Mouse (Mus musculus) forebrain, postnatal 0 days (tissue): ENCODE results near the gene Farp1. TPM values are rescaled to one million over a fixed set of nuclear protein-coding genes. Genes with fewer than 3 reads are reported as not detected.

ENCODE experiments used
- ATAC-seq: fragments of 200-750 bp; cut with Nextera tagmentation; 2 replicates; pipeline ENCODE4 v1.8.0; 2017; ENCODE audit warnings: mild to moderate bottlenecking, moderate library complexity
- DNase-seq: peaks from one replicate; pipeline ENCODE4 v3.0.0-alpha.2; 2015
- H3K27ac ChIP-seq: fragments of 300-500 bp; sonication (generic); 2 replicates; pipeline ENCODE4 v1.5.1; 2014; ENCODE audit warnings: low read depth, mild to moderate bottlenecking, antibody characterized with exemption, low read length, moderate library complexity, mixed read lengths
- H3K27me3 ChIP-seq: fragments of 300-500 bp; sonication (generic); 2 replicates; pipeline ENCODE4 v1.6.1; 2014; ENCODE audit warnings: mild to moderate bottlenecking, low read length, mixed read lengths; ENCODE audit not compliant: insufficient read depth
- H3K36me3 ChIP-seq: fragments of 300-500 bp; sonication (generic); 2 replicates; pipeline ENCODE4 v1.6.1; 2014; ENCODE audit warnings: mild to moderate bottlenecking, moderate library complexity; ENCODE audit not compliant: insufficient read depth
- H3K4me1 ChIP-seq: fragments of 300-500 bp; sonication (generic); 2 replicates; pipeline ENCODE4 v1.6.1; 2014; ENCODE audit warnings: antibody characterized with exemption; ENCODE audit not compliant: insufficient read depth
- H3K4me2 ChIP-seq: fragments of 300-500 bp; sonication (generic); 2 replicates; pipeline ENCODE4 v1.6.1; 2014; ENCODE audit warnings: low read depth, mild to moderate bottlenecking, moderate library complexity
- H3K4me3 ChIP-seq: fragments of 300-500 bp; sonication (generic); 2 replicates; pipeline ENCODE4 v1.5.1; 2014; ENCODE audit warnings: low read depth, low read length, mixed read lengths
- H3K9ac ChIP-seq: fragments of 300-500 bp; sonication (generic); 2 replicates; pipeline ENCODE4 v1.6.1; 2014; ENCODE audit warnings: mild to moderate bottlenecking
- H3K9me3 ChIP-seq: fragments of 300-500 bp; sonication (generic); 2 replicates; pipeline ENCODE4 v1.6.1; 2016; ENCODE audit warnings: low read length
- CTCF ChIP-seq: sonication (generic); IDR thresholded peaks from 2 replicates; pipeline ENCODE4 v1.5.1; 2016; ENCODE audit warnings: antibody characterized with exemption, control low read depth, low read depth
- WGBS: fragments of 180-500 bp; shearing (Covaris S2); extraction: QIAGEN DNeasy Blood & Tissue Kit; methylation state at CpG from one replicate; pipeline ENCODE4 v1.1.7; 2014; 5-methylcytosine and 5-hydroxymethylcytosine counted together
- polyA plus RNA-seq: library from polyadenylated mRNA; unstranded; fragments of >200 nt; fragmentation: Nextera tagmentation; extraction: Ambion mirVana; gene quantifications from 2 replicates; pipeline ENCODE4 v1.2.1, GENCODE M21; 2015
- total RNA-seq: library from RNA; depleted of rRNA; stranded (reverse); fragments of >200 nt; gene quantifications from 2 replicates; pipeline ENCODE4 v1.2.3, GENCODE M21; 2014

The Farp1 gene
- total and polyA plus RNA-seq, 2 experiments from 2014 or later: 48.3 to 120 TPM

- Histone ChIP-seq H3K4me2 (no peak overlapping the region), H3K9me3 (no peaks in the 10 kb centered on the region), H3K9ac (no peak overlapping the region), H3K27ac (no peak overlapping the region), H3K36me3 (peaks cover 7% of the 10 kb centered on the region), H3K4me1 (peaks cover 8% of the 10 kb centered on the region; the same call in 1 of the 2 replicates), H3K4me3 (no peak overlapping the region), H3K27me3 (no peaks in the 10 kb centered on the region)
- WGBS: 89% methylated on average over 13 of the region's 13 CpGs
- no peak for DNase-seq
- no peak for TF ChIP-seq CTCF
- no peak for ATAC-seq
These were observed 75.7 kb downstream of the Farp1 start for GRCm38 (mm10) chr14:121110492-121111267.

GRCm38 (mm10) chr14:121112061-121112460, 77.1 kb downstream of the Farp1 start:
- H3K27ac ChIP-seq: no peak overlapping the region
- H3K27me3 ChIP-seq: no peaks in the 10 kb centered on the region
- H3K4me2 ChIP-seq: no peak overlapping the region
- peaks cover 10% of the 10 kb centered on the region for H3K36me3 ChIP-seq
- H3K4me1 ChIP-seq: peaks cover 8% of the 10 kb centered on the region; the same call in 1 of the 2 replicates
- TF ChIP-seq CTCF: no peak
- H3K4me3 ChIP-seq: no peak overlapping the region
- H3K9me3 ChIP-seq: no peaks in the 10 kb centered on the region
- ATAC-seq: no peak
- DNase-seq: no peak
- 91% methylated on average over 8 of the region's 8 CpGs for WGBS
- no peak overlapping the region for H3K9ac ChIP-seq

GRCm38 (mm10) chr14:121113785-121114184, 78.8 kb downstream of the Farp1 start:
- peaks cover 11% of the 10 kb centered on the region for H3K36me3 ChIP-seq
- H3K9ac ChIP-seq: no peak overlapping the region
- ATAC-seq: peak; percentile 81
- TF ChIP-seq CTCF: no peak
- no peak overlapping the region for H3K27ac ChIP-seq
- WGBS: 71% methylated on average over 6 of the region's 6 CpGs
- H3K9me3 ChIP-seq: no peaks in the 10 kb centered on the region
- peaks cover 5% of the 10 kb centered on the region; the same call in 1 of the 2 replicates for H3K4me1 ChIP-seq
- DNase-seq: no peak
- H3K27me3 ChIP-seq: no peaks in the 10 kb centered on the region
- no peak overlapping the region for H3K4me2 ChIP-seq
- H3K4me3 ChIP-seq: no peak overlapping the region

GRCm38 (mm10) chr14:121116696-121117095, 81.7 kb downstream of the Farp1 start:
- H3K36me3 ChIP-seq: peaks cover 15% of the 10 kb centered on the region
- H3K4me2 ChIP-seq: no peak overlapping the region
- no peak for TF ChIP-seq CTCF
- DNase-seq: no peak
- H3K4me1 ChIP-seq: peaks cover 4% of the 10 kb centered on the region; the same call in 1 of the 2 replicates
- H3K27ac ChIP-seq: no peak overlapping the region
- no peak overlapping the region for H3K4me3 ChIP-seq
- H3K9me3 ChIP-seq: no peaks in the 10 kb centered on the region
- H3K9ac ChIP-seq: no peak overlapping the region
- no peak for ATAC-seq
- WGBS: 90% methylated on average over 4 of the region's 4 CpGs
- no peaks in the 10 kb centered on the region for H3K27me3 ChIP-seq

- peaks cover 4% of the 10 kb centered on the region; the same call in 1 of the 2 replicates for H3K4me1 ChIP-seq
- no peak overlapping the region for H3K4me2 ChIP-seq
- WGBS: 79% methylated on average over 7 of the region's 7 CpGs
- H3K9ac ChIP-seq: no peak overlapping the region
- ATAC-seq (no peak; the same call in 1 of the 2 replicates), DNase-seq (no peak)
- H3K4me3 ChIP-seq: no peak overlapping the region
- no peaks in the 10 kb centered on the region for H3K27me3 ChIP-seq
- peaks cover 15% of the 10 kb centered on the region for H3K36me3 ChIP-seq
- TF ChIP-seq CTCF: peak; percentile 29; the same call in 1 of the 2 replicates
- no peak overlapping the region for H3K27ac ChIP-seq
- H3K9me3 ChIP-seq: no peaks in the 10 kb centered on the region
These were observed 83.9 kb downstream of the Farp1 start for GRCm38 (mm10) chr14:121118860-121119259.

GRCm38 (mm10) chr14:121121664-121122063, 86.7 kb downstream of the Farp1 start:
- no peak for TF ChIP-seq CTCF
- Histone ChIP-seq H3K27me3 (no peaks in the 10 kb centered on the region), H3K4me3 (no peak overlapping the region), H3K9ac (no peak overlapping the region), H3K4me2 (no peak overlapping the region), H3K36me3 (peaks cover 5% of the 10 kb centered on the region; the same call in 1 of the 2 replicates), H3K4me1 (peaks cover 4% of the 10 kb centered on the region; the same call in 1 of the 2 replicates), H3K9me3 (no peaks in the 10 kb centered on the region), H3K27ac (no peak overlapping the region)
- DNase-seq: no peak
- WGBS: 77% methylated on average over 3 of the region's 3 CpGs
- no peak for ATAC-seq

GRCm38 (mm10) chr14:121122852-121123251, 87.9 kb downstream of the Farp1 start:
- Histone ChIP-seq H3K36me3 (peaks cover 5% of the 10 kb centered on the region; the same call in 1 of the 2 replicates), H3K9ac (no peak overlapping the region), H3K4me2 (no peak overlapping the region), H3K4me1 (peaks cover 4% of the 10 kb centered on the region; the same call in 1 of the 2 replicates), H3K27me3 (no peaks in the 10 kb centered on the region), H3K9me3 (no peaks in the 10 kb centered on the region), H3K4me3 (no peak overlapping the region), H3K27ac (no peak overlapping the region)
- DNase-seq (no peak), ATAC-seq (no peak)
- 26% methylated on average over 2 of the region's 2 CpGs for WGBS
- no peak for TF ChIP-seq CTCF
